Mouse (Mus musculus) heart, adult 11 months (tissue): ENCODE results near the gene Olfr914.

Source experiments
- DNase-seq: peaks from one replicate; pipeline ENCODE4 v3.0.0; 2022

Gene Olfr914

DNA sequence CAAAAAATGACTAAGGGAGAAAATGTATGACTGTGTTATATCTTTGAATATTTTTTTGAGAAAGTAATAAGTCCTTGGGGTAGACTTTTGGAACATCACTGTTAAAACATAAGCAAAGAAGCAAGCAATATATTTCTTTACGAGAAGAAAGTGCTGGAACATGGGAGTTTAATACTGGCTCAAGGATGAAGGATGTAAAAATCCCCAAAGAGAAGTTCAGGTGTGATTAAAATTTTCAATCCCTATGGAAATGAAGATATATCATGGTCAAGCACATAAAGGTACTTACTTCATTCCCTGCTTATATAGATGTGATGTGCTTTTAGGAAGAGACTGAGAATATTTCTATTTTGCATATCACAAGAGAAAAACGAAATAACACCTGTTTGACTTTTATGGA is at the start of gene Olfr914:
Olfr914 (plus strand) TSS at position 301 of the 400 bp plus-strand sequence.
- DNase-seq = no peak

DNA sequence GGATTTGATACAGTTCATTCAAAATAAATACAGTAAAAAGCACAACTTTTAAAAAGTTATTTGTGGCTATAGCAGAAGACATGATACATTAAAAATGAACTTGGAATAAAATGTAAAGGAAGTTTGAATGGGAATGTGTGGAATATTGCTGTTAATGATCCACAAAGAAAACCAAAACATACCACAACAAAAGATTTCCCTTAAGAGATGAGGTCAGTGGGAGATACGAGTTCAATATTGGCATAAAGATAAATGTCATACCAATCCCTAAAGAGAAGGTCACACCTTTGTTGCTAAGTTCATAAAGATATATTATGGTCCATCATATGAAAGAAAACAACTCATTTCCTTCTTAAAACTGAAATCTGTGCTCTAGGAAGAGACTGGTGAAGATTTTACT is 25.0 kb upstream of the Olfr914 start, which contains the start of gene Olfr912:
Olfr912 (plus strand) TSS at position 301 of the 400 bp plus-strand sequence.
- no peak for DNase-seq

GRCm38 (mm10) chr9:38591056-38591455 is 13.8 kb upstream of the Olfr914 start:
- no peak for DNase-seq

DNA sequence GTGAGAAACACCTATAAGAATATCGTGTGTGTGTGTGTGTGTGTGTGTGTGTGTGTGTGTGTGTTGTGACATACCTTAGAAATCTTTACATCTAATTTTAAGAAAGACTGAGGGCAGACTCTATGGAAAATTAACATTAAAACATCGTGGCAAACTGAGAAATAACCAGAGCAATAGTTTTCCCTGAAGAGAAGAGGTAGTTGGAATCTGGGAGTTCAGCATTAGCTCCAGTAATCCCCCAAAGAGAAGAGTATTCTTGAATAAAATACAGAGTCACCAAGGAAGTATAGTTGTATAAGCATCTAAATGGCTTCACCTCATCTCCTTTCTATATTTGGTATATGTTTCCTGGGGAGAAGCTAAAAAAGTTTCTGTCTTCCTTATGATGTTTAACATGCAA is 12.4 kb upstream of the Olfr914 start, which contains the start of gene Olfr913:
Olfr913 (plus strand) TSS at position 301 of the 400 bp plus-strand sequence.
- DNase-seq = no peak

DNA sequence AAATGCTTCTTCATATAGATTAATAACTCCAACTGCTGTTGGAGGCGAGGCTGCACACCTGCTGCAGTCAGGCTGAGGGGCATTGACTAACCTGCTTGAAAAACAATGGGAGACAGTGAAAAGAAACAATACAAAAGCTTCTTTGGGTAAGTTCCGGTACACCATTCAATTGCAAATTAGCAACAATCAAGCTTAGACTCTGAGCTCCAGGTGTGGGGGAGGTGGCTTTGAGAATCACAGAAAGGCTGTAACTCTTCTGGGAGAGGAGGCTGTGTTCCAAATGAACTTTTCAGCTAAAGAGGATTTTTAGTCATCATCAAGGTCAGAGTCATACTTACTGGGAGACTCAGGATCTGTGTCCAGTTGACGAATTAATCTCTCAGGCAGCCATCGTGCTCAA is 27.5 kb downstream of the Olfr914 start:
- no peak for DNase-seq

- DNase-seq = no peak
Observed at GRCm38 (mm10) chr9:38659775-38660174, 54.9 kb downstream of the Olfr914 start, which contains the start of gene Olfr916. Gene Olfr916 (minus strand): TSS chr9:38659875.
